Mouse (Mus musculus) lung, postnatal 4 days (tissue): ENCODE measurements around the gene Acvr1b.

Experiments
- DNase-seq, 2 experiments: peaks; one replicate each; pipeline ENCODE4 v3.0.0; 2021

Acvr1b gene

GRCm38 (mm10) chr15:101173421-101174211 lies at the start of gene Acvr1b:
TSS of gene Acvr1b (plus strand) at chr15:101174067.
- DNase-seq = peak; percentile 94 to 97

DNA sequence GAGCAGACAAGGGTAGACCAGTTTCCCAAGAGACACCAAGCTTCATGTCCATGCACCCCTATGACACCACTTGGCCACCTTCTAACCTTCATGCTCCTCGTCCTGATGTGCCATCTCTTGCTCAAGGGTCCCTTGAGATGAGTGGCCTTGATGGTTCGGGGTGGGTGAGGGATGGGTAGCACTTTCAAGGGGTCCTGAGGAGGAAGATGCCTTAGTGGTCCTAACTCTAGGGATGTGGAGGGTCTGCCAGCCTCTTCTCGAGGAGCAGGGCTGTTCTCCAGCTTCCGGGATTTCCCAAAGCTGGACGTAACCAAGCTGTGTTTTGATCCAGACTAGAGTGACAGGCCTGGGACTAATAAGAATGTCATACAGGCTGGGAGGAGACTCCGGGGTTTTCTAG lies 48.3 kb upstream of the Acvr1b start:
- no peak for DNase-seq

GRCm38 (mm10) chr15:101126876-101127544 lies 46.9 kb upstream of the Acvr1b start:
- DNase-seq = peak; percentile 66 to 82

DNA sequence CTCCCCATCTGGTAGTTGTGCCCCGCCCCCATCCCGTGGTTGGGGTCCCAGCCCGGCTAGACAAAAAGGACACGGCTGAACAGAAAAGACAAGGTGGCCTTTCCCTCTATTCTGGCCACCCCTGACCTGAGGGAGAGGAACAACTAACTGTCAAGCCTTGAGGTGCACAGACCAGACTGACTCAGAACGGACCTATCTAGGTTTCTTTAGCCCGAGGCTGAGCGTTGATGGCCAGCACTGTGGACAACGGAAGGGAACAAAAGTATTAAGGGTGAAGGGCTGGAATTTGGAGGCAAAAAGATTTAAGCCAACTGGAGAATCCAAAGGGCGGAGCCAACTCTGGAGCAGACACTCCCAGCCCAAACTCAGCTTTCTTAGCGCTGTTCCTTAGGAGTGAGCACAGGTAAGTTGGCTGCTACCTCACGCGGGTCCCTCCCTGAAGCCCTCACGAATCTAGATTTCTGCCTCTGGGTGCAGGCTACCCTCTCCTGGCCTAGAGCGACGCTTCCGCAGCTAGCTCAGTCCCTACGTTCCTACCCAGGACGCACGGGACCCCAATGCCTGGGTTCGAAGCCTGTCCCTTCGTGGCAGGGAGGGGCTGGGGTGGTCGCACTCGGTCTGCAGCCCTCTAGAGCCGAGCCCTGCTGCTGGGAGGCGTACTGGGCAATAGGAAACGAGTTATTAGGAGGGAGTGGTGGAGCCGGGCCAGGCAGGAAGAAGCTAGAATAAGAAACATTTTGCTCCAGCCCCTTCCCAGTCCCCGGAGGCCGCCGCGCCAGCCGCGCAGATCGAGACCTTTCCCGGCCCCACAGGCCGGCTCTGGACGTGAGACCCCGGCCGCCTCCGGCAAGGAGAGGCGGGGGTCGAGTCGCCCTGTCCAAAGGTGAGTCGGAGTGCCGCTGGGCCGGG lies 45.4 kb upstream of the Acvr1b start, which contains the start of gene Acvrl1:
Gene Acvrl1, plus strand, starts transcription at position 342 of the 909 bp plus-strand sequence.
- DNase-seq = peak; percentile 74 to 79

DNA sequence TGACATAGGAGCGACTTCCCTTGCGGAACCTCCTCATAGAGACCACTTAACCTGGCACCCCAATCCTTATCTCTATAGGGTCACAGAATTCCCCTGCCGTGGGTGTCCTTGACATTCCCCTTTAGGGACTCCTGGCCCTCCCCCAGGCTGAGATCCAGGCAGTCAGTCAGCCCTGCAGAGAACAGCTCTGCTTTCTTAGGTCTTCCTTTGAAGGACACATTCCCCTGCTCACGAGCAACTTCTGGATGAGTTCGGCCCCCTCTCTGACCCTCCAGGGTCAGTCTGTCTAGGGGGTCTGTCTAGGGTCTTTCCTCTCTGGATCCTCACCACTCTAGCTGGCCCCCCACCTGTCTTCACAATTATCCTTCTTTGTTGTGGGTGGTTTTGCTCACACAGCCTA lies 44.5 kb upstream of the Acvr1b start:
- DNase-seq = no peak

GRCm38 (mm10) chr15:101131498-101131897 lies 42.4 kb upstream of the Acvr1b start:
- DNase-seq = no peak

DNA sequence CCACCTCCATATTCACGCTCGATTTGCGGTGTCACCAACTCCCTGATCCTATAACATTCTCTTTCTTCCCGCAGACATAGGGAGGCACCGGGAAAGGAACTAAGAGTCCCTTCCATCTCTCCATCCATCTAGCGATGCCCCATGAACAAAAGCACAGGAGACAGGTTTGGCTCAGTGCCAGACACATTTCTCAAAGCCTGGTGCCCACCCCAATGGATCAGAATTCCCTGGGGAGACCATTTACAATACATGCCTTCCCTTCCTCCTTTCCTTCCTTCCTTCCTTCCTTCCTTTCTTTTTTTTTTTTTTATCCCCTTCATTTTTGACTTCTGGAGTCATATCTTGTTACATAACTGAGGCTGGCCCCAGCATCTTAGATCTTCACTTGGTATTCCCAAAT lies 41.8 kb upstream of the Acvr1b start:
- DNase-seq = no peak

DNA sequence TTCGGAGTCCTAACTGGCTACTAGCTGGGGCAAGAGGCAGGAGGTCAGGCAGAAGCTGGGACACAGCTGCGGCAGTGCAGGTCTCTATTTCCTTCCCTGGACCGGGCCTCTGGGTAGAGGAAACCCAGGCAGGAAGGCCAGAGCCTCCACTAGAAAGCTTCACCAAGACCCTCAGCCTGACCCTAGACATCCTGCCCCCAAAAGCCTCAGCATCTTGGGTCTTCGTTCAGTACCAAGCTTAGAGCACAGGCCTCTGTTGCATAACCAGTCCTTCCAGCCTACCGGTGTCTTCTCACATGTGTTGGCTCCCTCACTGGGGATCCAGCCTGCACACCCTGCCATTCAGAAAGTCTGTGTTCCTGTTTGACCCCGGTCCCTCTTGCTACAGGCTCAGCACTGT lies 41.1 kb upstream of the Acvr1b start:
- DNase-seq = no peak

- peak; percentile 81 to 89 for DNase-seq
These were observed 39.7 kb upstream of the Acvr1b start for GRCm38 (mm10) chr15:101133993-101134704.

- peak in 1 of 2 experiments; percentile 22 for DNase-seq
These were observed 38.5 kb upstream of the Acvr1b start for GRCm38 (mm10) chr15:101135405-101135804.

- no peak for DNase-seq
These were observed 36.4 kb upstream of the Acvr1b start for GRCm38 (mm10) chr15:101137455-101137854.

DNA sequence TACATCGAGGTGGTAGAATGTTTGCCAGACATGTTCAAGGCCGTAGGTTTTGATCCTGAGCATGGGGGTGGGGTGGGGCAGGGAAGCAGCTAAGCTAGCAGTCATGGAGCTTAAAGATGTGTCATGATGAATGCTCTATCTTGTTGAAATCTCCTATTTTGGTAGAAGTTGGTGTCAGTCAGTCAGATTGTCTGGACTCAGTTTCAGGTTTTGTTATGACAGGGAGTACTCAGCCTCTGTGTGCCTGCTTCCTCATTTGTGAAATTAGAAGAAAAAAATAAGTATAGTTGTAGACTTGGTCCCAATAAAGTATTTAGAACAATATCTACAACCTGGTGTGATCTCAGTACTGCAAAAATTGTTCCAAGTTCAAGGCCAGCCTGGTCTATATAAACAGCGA lies 35.2 kb upstream of the Acvr1b start:
- no peak for DNase-seq

GRCm38 (mm10) chr15:101139885-101140284 lies 34.0 kb upstream of the Acvr1b start:
- DNase-seq = peak in 1 of 2 experiments; percentile 70

DNA sequence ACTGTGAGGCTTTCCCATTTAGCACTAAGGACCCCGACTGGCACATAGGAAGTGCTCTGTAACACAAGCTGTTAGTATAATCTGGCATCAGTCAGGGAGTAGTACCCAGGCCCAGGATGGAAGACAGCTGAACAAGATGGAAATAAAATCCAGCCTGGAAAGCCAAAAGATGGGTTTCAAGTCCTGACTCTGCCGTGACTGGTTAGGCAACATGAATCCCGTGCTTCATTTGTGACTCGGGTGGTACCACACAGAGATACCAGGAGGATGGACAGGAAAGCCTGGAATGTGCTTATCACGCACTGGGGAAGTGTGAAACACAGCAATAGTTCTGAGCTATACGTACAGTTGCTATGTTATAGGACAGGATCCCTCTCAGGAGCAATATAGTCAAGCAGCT lies 33.3 kb upstream of the Acvr1b start:
- DNase-seq = no peak

DNA sequence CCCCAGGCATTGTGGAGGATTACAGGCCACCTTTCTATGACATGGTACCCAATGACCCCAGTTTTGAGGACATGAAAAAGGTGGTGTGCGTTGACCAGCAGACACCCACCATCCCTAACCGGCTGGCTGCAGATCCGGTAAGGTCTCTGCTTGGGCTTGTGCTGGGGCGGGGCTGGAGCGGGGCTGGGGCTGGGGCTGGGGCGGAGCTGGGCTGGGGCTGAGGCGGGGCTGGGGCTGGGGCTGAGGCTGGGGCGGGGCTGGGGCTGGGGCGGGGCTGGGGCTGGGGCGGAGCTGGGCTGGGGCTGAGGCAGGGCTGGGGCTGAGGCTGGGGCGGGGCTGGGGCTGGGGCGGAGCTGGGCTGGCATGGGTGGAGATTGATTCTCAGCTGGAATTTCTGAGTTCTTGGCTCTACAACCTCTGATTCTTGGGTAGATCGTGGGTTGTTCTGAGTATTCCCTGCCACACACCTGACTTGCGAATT lies 32.8 kb upstream of the Acvr1b start:
- DNase-seq = peak; percentile 78 to 83

DNA sequence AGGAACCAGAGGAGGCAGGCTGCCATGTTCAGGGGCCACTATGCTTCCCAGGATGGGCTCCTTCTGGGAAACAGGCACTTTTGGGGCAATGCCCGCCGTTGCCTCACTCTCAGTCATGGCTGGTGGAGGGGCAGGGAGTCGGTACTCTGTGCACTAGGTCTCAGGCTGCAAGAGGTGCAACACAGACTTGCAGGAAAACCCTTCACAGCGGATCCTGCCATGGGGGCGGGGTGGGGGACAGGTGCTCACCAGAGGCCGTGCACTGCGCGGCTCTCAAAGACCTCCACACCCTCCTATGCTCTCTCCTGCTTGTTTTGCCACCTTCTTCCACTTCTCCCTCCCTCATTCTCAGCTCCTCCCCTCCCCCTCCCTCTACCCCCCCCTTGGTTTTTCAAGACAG lies 31.2 kb upstream of the Acvr1b start:
- peak in 1 of 2 experiments; percentile 29 for DNase-seq

DNA sequence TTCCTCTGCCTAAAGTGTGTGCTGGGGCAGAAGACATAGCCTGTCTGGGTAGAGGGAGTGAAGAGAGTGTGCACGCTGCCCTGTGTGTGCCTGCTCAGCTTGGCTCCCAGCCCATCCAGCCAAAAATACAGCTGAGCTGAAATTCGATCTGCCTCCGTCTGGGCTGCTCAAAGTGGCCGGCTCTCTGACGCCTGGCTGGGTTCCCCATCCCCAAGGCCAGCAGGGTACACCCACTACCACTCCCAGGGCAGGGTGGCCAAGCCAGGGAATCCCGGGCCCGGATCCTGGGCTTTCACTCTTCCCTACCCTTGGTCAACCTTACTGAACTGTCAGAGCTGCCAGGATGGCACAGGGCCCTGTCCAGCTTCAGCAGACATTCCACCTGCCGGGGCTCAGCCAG lies 30.4 kb upstream of the Acvr1b start:
- DNase-seq = peak in 1 of 2 experiments; percentile 64

DNA sequence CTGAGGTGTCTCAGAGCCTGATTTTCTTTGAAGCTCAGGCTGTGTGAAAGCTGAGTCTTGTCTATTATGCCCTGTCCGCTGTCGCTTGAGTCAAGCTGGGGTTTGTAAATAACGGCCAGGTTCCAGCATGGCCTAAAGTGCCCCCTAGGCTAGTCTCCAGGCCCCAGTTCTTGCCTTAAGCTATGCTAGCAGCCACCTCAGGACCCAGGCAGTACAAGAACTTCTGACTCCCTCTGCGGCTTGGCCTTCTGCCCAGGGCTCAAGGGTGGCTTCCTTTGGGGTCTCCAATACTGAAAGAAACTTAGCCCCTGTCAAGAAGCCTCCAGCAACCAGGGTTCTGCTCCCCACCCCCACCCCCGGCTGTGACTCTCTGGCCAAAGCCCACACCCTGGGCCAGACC lies 29.7 kb upstream of the Acvr1b start:
- DNase-seq = peak in 1 of 2 experiments; percentile 35

DNA sequence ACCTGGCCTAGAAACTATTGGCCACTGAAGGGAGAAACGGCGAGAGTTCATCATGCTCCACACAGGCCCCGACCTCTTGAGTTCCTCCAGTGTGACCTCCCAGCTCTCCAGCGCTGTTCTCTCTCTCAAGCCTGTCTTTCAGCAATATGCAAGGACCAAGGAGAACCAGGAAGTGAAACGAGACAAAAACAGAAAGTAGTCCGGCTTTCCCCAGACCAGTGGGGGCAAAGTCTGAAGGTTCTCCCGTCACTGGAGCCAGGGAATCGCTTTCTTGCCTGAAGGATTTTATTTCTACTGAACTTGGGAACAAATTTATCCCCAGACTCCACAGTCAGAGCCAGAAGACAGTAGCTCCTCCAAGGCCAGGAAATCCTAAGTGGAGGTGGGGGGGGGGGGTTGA lies 29.1 kb upstream of the Acvr1b start:
- DNase-seq = peak in 1 of 2 experiments; percentile 26

- DNase-seq = peak; percentile 98 to 99
These were observed 28.3 kb upstream of the Acvr1b start for GRCm38 (mm10) chr15:101145424-101146099.
